Mouse (Mus musculus): ENCODE results near the gene Sf3a3. TPM values are rescaled to one million over a fixed set of nuclear protein-coding genes. Genes with fewer than 3 reads are reported as not detected.

Gene Sf3a3
- total RNA-seq, 2 experiments from 2014 or later: 31.6 to 33.7 TPM

- peak in 1 of 2 experiments; percentile 36 for DNase-seq (ENCODE audit: low spot score in 2 of 2)
- intact Hi-C loops (cut with DNase I): no loop called here
Measured at GRCm38 (mm10) chr4:124768963-124769591, 54.5 kb downstream of the Sf3a3 start.

GRCm38 (mm10) chr4:124770624-124771023, 56.0 kb downstream of the Sf3a3 start:
- DNase-seq (ENCODE audit: low spot score in 2 of 2): peak; percentile 49 to 80
- intact Hi-C loops (cut with DNase I): no loop called here

- no peak for DNase-seq (ENCODE audit: low spot score in 2 of 2)
- intact Hi-C loops (cut with DNase I): no loop called here
Measured at GRCm38 (mm10) chr4:124772125-124772524, 57.5 kb downstream of the Sf3a3 start.

- no peak for DNase-seq (ENCODE audit: low spot score in 2 of 2)
- intact Hi-C loops (cut with DNase I): no loop called here
Measured at GRCm38 (mm10) chr4:124773449-124773848, 58.9 kb downstream of the Sf3a3 start.

- no peak for DNase-seq (ENCODE audit: low spot score in 2 of 2)
Measured at GRCm38 (mm10) chr4:124773995-124774394, 59.4 kb downstream of the Sf3a3 start.

GRCm38 (mm10) chr4:124774429-124774828, 59.9 kb downstream of the Sf3a3 start:
- intact Hi-C loops (cut with DNase I): no loop called here
- no peak for DNase-seq (ENCODE audit: low spot score in 2 of 2)

More at GRCm38 (mm10) chr4:124773995-124774394, 59.4 kb downstream of the Sf3a3 start:
- intact Hi-C loops (cut with DNase I): no loop called here

- intact Hi-C loops (cut with DNase I): no loop called here
- DNase-seq (ENCODE audit: low spot score in 2 of 2): no peak
Measured at GRCm38 (mm10) chr4:124781361-124781760, 66.8 kb downstream of the Sf3a3 start.

Small RNA genes lying within 50 kb of the gene (microRNA-seq; reads per million reads assigned to microRNA genes)
- 0 reads per million in 2 experiments for gene Gm24721
- 0 reads per million in 2 experiments for gene Mir697
- gene Mir698: 1.0 to 2.2 reads per million in 2 experiments

Other genes starting within 250 kb of the Sf3a3 start
- 1 to 10 TPM in 1 of 2 experiments, under 1 TPM in 1; 0.44 to 1.1 TPM for gene 3100002H09Rik, start 104.0 kb upstream of the Sf3a3 start, total RNA-seq (2021)
- 10 to 100 TPM; 18.2 to 18.3 TPM for gene Pou3f1, start 58.0 kb upstream of the Sf3a3 start, total RNA-seq (2021)
- 10 to 100 TPM; 13.8 to 17.9 TPM for gene Utp11, start 21.2 kb upstream of the Sf3a3 start, total RNA-seq (2021)
- gene Fhl3, start 14.1 kb upstream of the Sf3a3 start, total RNA-seq (2021): 1 to 10 TPM; 1.5 to 1.8 TPM
- 10 to 100 TPM; 35.3 to 36.4 TPM for gene Inpp5b, start 27.1 kb downstream of the Sf3a3 start, total RNA-seq (2021)
- gene Mtf1, start 87.3 kb downstream of the Sf3a3 start, total RNA-seq (2021): 10 to 100 TPM; 25.2 to 29.7 TPM
- gene Yrdc, start 135.9 kb downstream of the Sf3a3 start, total RNA-seq (2021): 10 to 100 TPM; 30.6 to 34.9 TPM
- 10 to 100 TPM; 73.5 to 74.0 TPM for gene 1110065P20Rik, start 136.4 kb downstream of the Sf3a3 start, total RNA-seq (2021)
- 10 to 100 TPM; 49.2 to 51.7 TPM for gene Maneal, start 147.4 kb downstream of the Sf3a3 start, total RNA-seq (2021)
- gene Epha10, start 166.1 kb downstream of the Sf3a3 start, total RNA-seq (2021): 10 to 100 TPM; 46.6 to 49.7 TPM
- 10 to 100 TPM; 17.9 TPM for gene 9930104L06Rik, start 222.3 kb downstream of the Sf3a3 start, total RNA-seq (2021)
- gene Cdca8, start 224.5 kb downstream of the Sf3a3 start, total RNA-seq (2021): 1 to 10 TPM; 1.2 to 1.6 TPM

Measured in left cerebral cortex, postnatal 25 days (tissue).